In the genomic region with DNA sequence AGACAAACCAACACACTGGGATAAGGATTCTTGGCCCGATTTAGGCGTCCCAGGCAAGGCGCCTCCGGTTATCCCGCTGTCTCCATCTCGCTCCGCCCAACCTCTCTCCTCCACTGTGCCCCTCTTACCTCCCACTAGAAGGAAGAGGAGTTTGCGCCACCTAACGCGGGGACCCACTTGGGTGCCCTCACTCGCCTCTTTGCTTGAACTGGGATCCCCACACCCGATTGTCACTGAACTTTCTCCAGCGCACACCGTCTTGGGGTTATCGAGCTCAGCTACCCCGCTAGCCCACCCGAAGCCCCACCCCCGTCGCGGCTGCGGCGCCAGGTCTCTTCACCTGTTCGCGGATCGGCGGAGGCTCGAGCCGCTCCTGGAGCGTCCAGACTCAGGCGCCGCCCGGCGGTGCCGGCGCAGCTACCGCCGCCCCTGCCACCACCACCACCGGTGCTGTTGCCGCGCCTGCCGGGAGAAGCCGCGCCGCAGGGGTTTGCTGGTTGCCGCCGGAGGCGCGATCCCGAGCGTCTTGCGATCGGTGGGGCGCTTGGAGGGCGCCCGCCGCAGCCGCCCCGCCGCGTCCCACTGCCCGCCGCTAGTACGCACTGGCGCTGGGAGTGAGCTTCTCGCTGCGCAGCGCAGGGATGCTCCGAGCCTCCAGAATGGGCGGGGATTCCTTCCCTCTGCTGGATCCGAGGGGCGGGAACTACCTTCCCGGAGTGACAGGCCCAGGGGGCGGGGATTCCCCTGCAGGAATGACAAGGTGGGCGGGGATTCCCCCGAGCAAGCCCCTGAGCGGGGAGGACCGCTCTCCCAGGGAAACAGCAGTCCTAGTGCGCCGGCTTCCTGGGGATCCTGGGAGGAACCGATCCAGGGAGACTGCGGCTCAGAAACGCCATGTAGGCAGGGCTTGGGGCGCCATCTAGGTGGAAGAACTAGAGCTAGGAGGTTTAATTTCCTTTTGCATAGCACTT, we compare ENCODE assay signal across 8 mouse cellular contexts. TPM values are rescaled to one million over a fixed set of nuclear protein-coding genes. Genes with fewer than 3 reads are reported as not detected.
DNase-seq lines count a peak whose midpoint lies in the region; ATAC-seq lines count a peak whose summit lies in the region.

Pdzd2 (minus strand) TSS at position 648 of the 971 bp plus-strand sequence.

- H3K9me3 ChIP-seq in heart, embryonic 11.5 days (replicated peaks; ENCODE audit: control insufficient read depth, low read length), result no peaks in the 10 kb centered on the region
- H3K9me3 ChIP-seq in kidney, embryonic 14.5 days (ENCODE audit: control insufficient read depth, low read length), result no peaks in the 10 kb centered on the region
- no peaks in the 10 kb centered on the region for H3K9me3 ChIP-seq in limb, embryonic 13.5 days
- H3K9me3 ChIP-seq in midbrain, embryonic 15.5 days, result no peaks in the 10 kb centered on the region

- under 1% methylated on average over 79 of the region's 83 CpGs for WGBS in heart, embryonic 11.5 days (ENCODE audit: insufficient replicate concordance)
- under 1% methylated on average over 72 of the region's 83 CpGs for WGBS in kidney, embryonic 14.5 days
- WGBS in limb, embryonic 13.5 days, result under 1% methylated on average over 74 of the region's 83 CpGs
- under 1% methylated on average over 81 of the region's 83 CpGs for WGBS in midbrain, embryonic 15.5 days

- peak within 1 kb of the TSS; percentile 75 for H3K9ac ChIP-seq in heart, embryonic 11.5 days (ENCODE audit: low read depth, low read length)
- H3K9ac ChIP-seq in kidney, embryonic 14.5 days (ENCODE audit: low read depth, low read length), result peak within 1 kb of the TSS; percentile 62
- H3K9ac ChIP-seq in limb, embryonic 13.5 days, result peak within 1 kb of the TSS; percentile 76
- peak within 1 kb of the TSS; percentile 73 for H3K9ac ChIP-seq in midbrain, embryonic 15.5 days

- peaks cover 12% of the 10 kb centered on the region for H3K27me3 ChIP-seq in heart, embryonic 11.5 days (ENCODE audit: control insufficient read depth, insufficient read depth, low read length)
- H3K27me3 ChIP-seq in kidney, embryonic 14.5 days (ENCODE audit: control insufficient read depth, insufficient read depth, low read length), result peaks cover 9% of the 10 kb centered on the region
- peaks cover 32% of the 10 kb centered on the region for H3K27me3 ChIP-seq in limb, embryonic 13.5 days
- peaks cover 9% of the 10 kb centered on the region for H3K27me3 ChIP-seq in midbrain, embryonic 15.5 days (replicated peaks)

- peaks cover 7% of the 10 kb centered on the region; the same call in 1 of the 2 replicates for H3K4me1 ChIP-seq in heart, embryonic 11.5 days (ENCODE audit: control insufficient read depth, insufficient read depth, low read length)
- H3K4me1 ChIP-seq in kidney, embryonic 14.5 days (ENCODE audit: control insufficient read depth, insufficient read depth, low read length), result peaks cover 3% of the 10 kb centered on the region; the same call in 1 of the 2 replicates
- peaks cover 33% of the 10 kb centered on the region for H3K4me1 ChIP-seq in limb, embryonic 13.5 days
- peaks cover 14% of the 10 kb centered on the region for H3K4me1 ChIP-seq in midbrain, embryonic 15.5 days

- peak within 1 kb of the TSS; percentile 46; the same call in 1 of the 2 replicates for H3K27ac ChIP-seq in heart, embryonic 11.5 days (ENCODE audit: low read depth, low read length)
- H3K27ac ChIP-seq in kidney, embryonic 14.5 days (ENCODE audit: low read depth, low read length), result no peak within 1 kb of the TSS
- no peak within 1 kb of the TSS for H3K27ac ChIP-seq in limb, embryonic 13.5 days
- H3K27ac ChIP-seq in midbrain, embryonic 15.5 days, result peak within 1 kb of the TSS; percentile 83

- no peaks in the 10 kb centered on the region for H3K36me3 ChIP-seq in heart, embryonic 11.5 days (ENCODE audit: control insufficient read depth, insufficient read depth, low read length)
- H3K36me3 ChIP-seq in kidney, embryonic 14.5 days (ENCODE audit: control insufficient read depth, insufficient read depth, low read length), result no peaks in the 10 kb centered on the region
- no peaks in the 10 kb centered on the region for H3K36me3 ChIP-seq in limb, embryonic 13.5 days
- H3K36me3 ChIP-seq in midbrain, embryonic 15.5 days (replicated peaks), result no peaks in the 10 kb centered on the region

- peak within 1 kb of the TSS; percentile 67 for H3K4me3 ChIP-seq in heart, embryonic 11.5 days (ENCODE audit: low read depth, low read length)
- peak within 1 kb of the TSS; percentile 60 for H3K4me3 ChIP-seq in kidney, embryonic 14.5 days (ENCODE audit: low read length)
- H3K4me3 ChIP-seq in limb, embryonic 13.5 days, result peak within 1 kb of the TSS; percentile 64
- H3K4me3 ChIP-seq in midbrain, embryonic 15.5 days, result peak within 1 kb of the TSS; percentile 75

- no peak for ATAC-seq in CD4-positive, CD25-positive, alpha-beta regulatory T cell, adult 4 months
- peak; percentile 75 for ATAC-seq in erythroid progenitor cell, adult 5-6 weeks (replicated peaks; ENCODE audit: low FRiP score, poor library complexity, severe bottlenecking)
- ATAC-seq in heart, embryonic 11.5 days (replicated peaks; ENCODE audit: insufficient number of reproducible peaks, low FRiP score, low TSS enrichment), result peak; percentile 93
- ATAC-seq in kidney, embryonic 14.5 days (ENCODE audit: low FRiP score, low TSS enrichment), result peak; percentile 98
- ATAC-seq in limb, embryonic 13.5 days (ENCODE audit: low FRiP score, low read depth), result peak; percentile 97
- ATAC-seq in midbrain, embryonic 15.5 days (replicated peaks), result peak; percentile 98

- H3K4me2 ChIP-seq in heart, embryonic 11.5 days, result peak within 1 kb of the TSS; percentile 84
- H3K4me2 ChIP-seq in kidney, embryonic 14.5 days (replicated peaks; ENCODE audit: low read depth, low read length), result peak within 1 kb of the TSS; percentile 84
- peak within 1 kb of the TSS; percentile 84 for H3K4me2 ChIP-seq in limb, embryonic 13.5 days (replicated peaks)
- H3K4me2 ChIP-seq in midbrain, embryonic 15.5 days, result peak within 1 kb of the TSS; percentile 85

- DNase-seq in CD4-positive, CD25-positive, alpha-beta regulatory T cell, adult 2 months (ENCODE audit: low read depth, low spot score), result peak; percentile 18
- peak; percentile 14 to 16 for DNase-seq in spleen, postnatal 36 days (ENCODE audit: low spot score in 2 of 2)

RNA-seq across cellular contexts. Expression of gene Pdzd2, which starts in this region (rescaled TPM):
- under 1 TPM; 0.08 to 0.63 TPM for polyA plus RNA-seq in CD4-positive, CD25-positive, alpha-beta regulatory T cell, adult 4 months (2017; shearing (Covaris generic))
- 1.1 TPM in 1 of 2 replicates, not detected in the other for total RNA-seq in erythroid progenitor cell, adult 5-6 weeks (2015; ENCODE audit: low replicate concordance)
- 0.08 and 0.13 TPM in 2 replicates for total RNA-seq in erythroid progenitor cell, adult 5-6 weeks (2017; ENCODE audit: low replicate concordance)
- 9.7 and 12.5 TPM in 2 replicates for polyA plus RNA-seq in heart, embryonic 11.5 days (2014; fragmentation: Nextera tagmentation; extraction: Ambion mirVana)
- 36.5 and 43.7 TPM in 2 replicates for polyA plus RNA-seq in kidney, embryonic 14.5 days (2014; fragmentation: Nextera tagmentation; extraction: Ambion mirVana)
- polyA plus RNA-seq in limb, embryonic 13.5 days (2015; fragmentation: Nextera tagmentation; extraction: Ambion mirVana), result 28.6 TPM in 2 replicates
- 14.5 and 17.5 TPM in 2 replicates for polyA plus RNA-seq in midbrain, embryonic 15.5 days (2015; fragmentation: Nextera tagmentation; extraction: Ambion mirVana)

Comparison
In these comparisons a context has a peak if more than half of its experiments do, and no peak if none do; other contexts are left out.
1. H3K27ac ChIP-seq: peak in heart, embryonic 11.5 days (single experiment) and midbrain, embryonic 15.5 days (single experiment); none in kidney, embryonic 14.5 days (single experiment) and limb, embryonic 13.5 days (single experiment).
2. Peak in every context shown above with its lines, with median percentiles within 50 percentile points of each other: H3K4me2 ChIP-seq, H3K4me3 ChIP-seq and H3K9ac ChIP-seq.